In genomic region chr1:72858286-72858685, GRCm38 (mm10) we compare ENCODE assay signal across 24 mouse cellular contexts. TPM values are rescaled to one million over a fixed set of nuclear protein-coding genes. Genes with fewer than 3 reads are reported as not detected.
A peak's percentile ranks its signal among the peaks of the same experiment; 100 is the strongest.
DNase-seq lines count a peak whose midpoint lies in the region; ATAC-seq lines count a peak whose summit lies in the region.
"Had no signal": no experiment of that assay in that cellular context is flagged by ENCODE, and none has a peak within 500 bp of the region (broad histone marks: within the 10 kb centered on the region; RNA-seq: fewer than 3 reads in every experiment).

No protein-coding gene starts in this region.

- no peak for ATAC-seq in heart, embryonic 11.5 days (replicated peaks; ENCODE audit: insufficient number of reproducible peaks, low FRiP score, low TSS enrichment)
- no peak for ATAC-seq in neural tube, embryonic 13.5 days (ENCODE audit: low read depth)
- no peak for ATAC-seq in midbrain, embryonic 16.5 days
- no peak for ATAC-seq in activated CD4-positive, CD25-positive, alpha-beta regulatory T cell, adult 4 months
- ATAC-seq: intestine, embryonic 15.5 days; liver, postnatal 0 days; lung, postnatal 0 days; Patski had no signal

- no peak overlapping the region for H3K4me3 ChIP-seq in heart, embryonic 11.5 days (ENCODE audit: low read depth, low read length)
- H3K4me3 ChIP-seq in neural tube, embryonic 13.5 days = no peak overlapping the region
- H3K4me3 ChIP-seq in midbrain, embryonic 16.5 days (ENCODE audit: low read depth, low read length) = no peak overlapping the region
- H3K4me3 ChIP-seq: embryonic facial prominence, embryonic 12.5 days; intestine, embryonic 15.5 days; limb, embryonic 12.5 days had no signal

- no peak overlapping the region for H3K27ac ChIP-seq in heart, embryonic 11.5 days (ENCODE audit: low read depth, low read length)
- H3K27ac ChIP-seq in neural tube, embryonic 13.5 days (replicated peaks) = peak overlapping the region; percentile 53; the same call in 1 of the 2 replicates
- H3K27ac ChIP-seq in midbrain, embryonic 16.5 days (ENCODE audit: low read length) = peak overlapping the region; percentile 19; the same call in 1 of the 2 replicates
- H3K27ac ChIP-seq: embryonic facial prominence, embryonic 12.5 days; intestine, embryonic 15.5 days; limb, embryonic 12.5 days; macrophage; stomach, postnatal 0 days had no signal

- no peaks in the 10 kb centered on the region for H3K27me3 ChIP-seq in heart, embryonic 11.5 days (ENCODE audit: control insufficient read depth, insufficient read depth, low read length)
- no peaks in the 10 kb centered on the region for H3K27me3 ChIP-seq in neural tube, embryonic 13.5 days
- no peaks in the 10 kb centered on the region for H3K27me3 ChIP-seq in midbrain, embryonic 16.5 days (ENCODE audit: control insufficient read depth, insufficient read depth, low read depth, low read length)
- H3K27me3 ChIP-seq: embryonic facial prominence, embryonic 12.5 days; intestine, embryonic 15.5 days; limb, embryonic 12.5 days; Patski had no signal

- H3K9me3 ChIP-seq in heart, embryonic 11.5 days (replicated peaks; ENCODE audit: control insufficient read depth, low read length) = no peaks in the 10 kb centered on the region
- H3K9me3 ChIP-seq in neural tube, embryonic 13.5 days = no peaks in the 10 kb centered on the region
- no peaks in the 10 kb centered on the region for H3K9me3 ChIP-seq in midbrain, embryonic 16.5 days (replicated peaks; ENCODE audit: control insufficient read depth, low read length, poor library complexity, severe bottlenecking)
- H3K9me3 ChIP-seq: embryonic facial prominence, embryonic 12.5 days; intestine, embryonic 15.5 days; limb, embryonic 12.5 days had no signal

- 81% methylated on average over 9 of the region's 9 CpGs for WGBS in heart, embryonic 11.5 days (ENCODE audit: insufficient replicate concordance)
- WGBS in neural tube, embryonic 13.5 days = 87% methylated on average over 9 of the region's 9 CpGs
- 89% methylated on average over 9 of the region's 9 CpGs for WGBS in midbrain, embryonic 16.5 days

- DNase-seq in heart, adult 11 months = peak; percentile 54
- DNase-seq in neural tube, embryonic 10.5 days (ENCODE audit: extremely low spot score, low spot score) = no peak
- no peak for DNase-seq in heart, postnatal 4 days
- DNase-seq: adrenal gland, adult 2 months; cerebellum, adult 11-12 months; kidney, adult 8-10 months; kidney, postnatal 14 days; layer of hippocampus, postnatal 36 days; liver, postnatal 0 days; right cerebral cortex, postnatal 14 days; thymus, adult 2 months had no signal

- H3K36me3 ChIP-seq in heart, embryonic 11.5 days (ENCODE audit: control insufficient read depth, insufficient read depth, low read length) = peaks cover 17% of the 10 kb centered on the region
- peaks cover 40% of the 10 kb centered on the region for H3K36me3 ChIP-seq in neural tube, embryonic 13.5 days
- H3K36me3 ChIP-seq in midbrain, embryonic 16.5 days (ENCODE audit: control insufficient read depth, insufficient read depth, low read length) = no peaks in the 10 kb centered on the region

- no peak overlapping the region for H3K9ac ChIP-seq in heart, embryonic 11.5 days (ENCODE audit: low read depth, low read length)
- no peak overlapping the region for H3K9ac ChIP-seq in neural tube, embryonic 13.5 days
- H3K9ac ChIP-seq in midbrain, embryonic 16.5 days (ENCODE audit: low read depth, low read length) = no peak overlapping the region
- H3K9ac ChIP-seq: embryonic facial prominence, embryonic 12.5 days; intestine, embryonic 15.5 days; limb, embryonic 12.5 days; liver, postnatal 0 days had no signal

- H3K4me1 ChIP-seq in heart, embryonic 11.5 days (ENCODE audit: control insufficient read depth, insufficient read depth, low read length) = no peaks in the 10 kb centered on the region
- H3K4me1 ChIP-seq in neural tube, embryonic 13.5 days (replicated peaks) = peaks cover 29% of the 10 kb centered on the region
- peaks cover 9% of the 10 kb centered on the region for H3K4me1 ChIP-seq in midbrain, embryonic 16.5 days (ENCODE audit: control insufficient read depth, insufficient read depth, low read length)
- H3K4me1 ChIP-seq: intestine, embryonic 15.5 days; limb, embryonic 12.5 days had no signal

- no peak overlapping the region for H3K4me2 ChIP-seq in heart, embryonic 11.5 days
- no peak overlapping the region for H3K4me2 ChIP-seq in neural tube, embryonic 13.5 days
- H3K4me2 ChIP-seq in midbrain, embryonic 16.5 days (ENCODE audit: low read length) = no peak overlapping the region
- H3K4me2 ChIP-seq: embryonic facial prominence, embryonic 12.5 days; intestine, embryonic 15.5 days; limb, embryonic 12.5 days; liver, embryonic 11.5 days had no signal

RNA-seq across cellular contexts. Expression of gene Igfbp5, which starts 16.4 kb away (rescaled TPM):
- polyA plus RNA-seq in heart, embryonic 11.5 days (2014; fragmentation: Nextera tagmentation; extraction: Ambion mirVana) = 118 and 133 TPM in 2 replicates
- 158 and 172 TPM in 2 replicates for polyA plus RNA-seq in neural tube, embryonic 13.5 days (2015; fragmentation: Nextera tagmentation; extraction: Ambion mirVana)
- polyA plus RNA-seq in midbrain, embryonic 16.5 days (2015; fragmentation: Nextera tagmentation; extraction: Ambion mirVana) = 42.6 and 42.8 TPM in 2 replicates
- not detected for polyA plus RNA-seq in activated CD4-positive, CD25-positive, alpha-beta regulatory T cell, adult 4 months (2017; shearing (Covaris generic))
- 100 to 1,000 TPM; 190 to 236 TPM for total RNA-seq in heart, postnatal 4 days (2021)

RNA-seq across cellular contexts. Expression of gene Igfbp2, which starts 34.0 kb away (rescaled TPM):
- polyA plus RNA-seq in heart, embryonic 11.5 days (2014; fragmentation: Nextera tagmentation; extraction: Ambion mirVana) = 87.8 and 88.7 TPM in 2 replicates
- polyA plus RNA-seq in neural tube, embryonic 13.5 days (2015; fragmentation: Nextera tagmentation; extraction: Ambion mirVana) = 337 and 391 TPM in 2 replicates
- 244 and 262 TPM in 2 replicates for polyA plus RNA-seq in midbrain, embryonic 16.5 days (2015; fragmentation: Nextera tagmentation; extraction: Ambion mirVana)
- not detected for polyA plus RNA-seq in activated CD4-positive, CD25-positive, alpha-beta regulatory T cell, adult 4 months (2017; shearing (Covaris generic))
- 1 to 10 TPM; 5.3 to 8.4 TPM for total RNA-seq in heart, postnatal 4 days (2021)
- total RNA-seq: hematopoietic stem cell, adult 5-6 weeks had no signal
- polyA plus RNA-seq: macrophage had no signal

Comparison
In these comparisons a context has a peak if more than half of its experiments do, and no peak if none do; other contexts are left out.
1. RNA of gene Igfbp5, which starts 16.4 kb away (polyA plus RNA-seq): 158 to 172 TPM in neural tube, embryonic 13.5 days, 118 to 133 TPM in heart, embryonic 11.5 days and 42.6 to 42.8 TPM in midbrain, embryonic 16.5 days; not detected in activated CD4-positive, CD25-positive, alpha-beta regulatory T cell, adult 4 months; every median in the first group is over 10 times any median in the second.
2. RNA of gene Igfbp2, which starts 34.0 kb away (polyA plus RNA-seq): 337 to 391 TPM in neural tube, embryonic 13.5 days, 244 to 262 TPM in midbrain, embryonic 16.5 days and 87.8 to 88.7 TPM in heart, embryonic 11.5 days; not detected in activated CD4-positive, CD25-positive, alpha-beta regulatory T cell, adult 4 months; every median in the first group is over 10 times any median in the second.